Comparison of ENCODE assay signal across 11 mouse cellular contexts in genomic region chr1:42692221-42692620, GRCm38 (mm10). TPM values are rescaled to one million over a fixed set of nuclear protein-coding genes. Genes with fewer than 3 reads are reported as not detected.
DNase-seq lines count a peak whose midpoint lies in the region; ATAC-seq lines count a peak whose summit lies in the region.
"Had no signal": no experiment of that assay in that cellular context is flagged by ENCODE, and none has a peak within 500 bp of the region (broad histone marks: within the 10 kb centered on the region; RNA-seq: fewer than 3 reads in every experiment).

No protein-coding gene starts in this region.

- H3K4me3 ChIP-seq in forebrain, embryonic 14.5 days (ENCODE audit: low read depth, low read length), result peak overlapping the region; percentile 94
- H3K4me3 ChIP-seq in midbrain, embryonic 12.5 days, result peak overlapping the region; percentile 99
- H3K4me3 ChIP-seq: heart, embryonic 13.5 days; lung, embryonic 15.5 days had no signal

- H3K4me2 ChIP-seq in forebrain, embryonic 14.5 days (ENCODE audit: low read length), result peak overlapping the region; percentile 97
- H3K4me2 ChIP-seq in midbrain, embryonic 12.5 days (replicated peaks), result peak overlapping the region; percentile 97
- H3K4me2 ChIP-seq: heart, embryonic 13.5 days; lung, embryonic 15.5 days had no signal

- DNase-seq in left cerebral cortex, postnatal 4 days, result peak; percentile 34
- DNase-seq in left cerebral cortex, adult 18-20 months (ENCODE audit: low spot score in 2 of 2), result no peak
- DNase-seq in forebrain, embryonic 14.5 days (ENCODE audit: low spot score), result peak; percentile 41
- no peak for DNase-seq in B cell, adult 2 months
- DNase-seq in right cerebral cortex, postnatal 4 days, result no peak
- DNase-seq in urinary bladder, postnatal 10 days (ENCODE audit: low spot score), result no peak

- intact Hi-C loops in left cerebral cortex, postnatal 4 days (cut with DNase I), result loop anchor here (5.0 to 10.0 kb wide), 3 partner anchors 790 to 1017 kb away; no protein-coding TSS in a partner anchor

- H3K9ac ChIP-seq in forebrain, embryonic 14.5 days (ENCODE audit: low read length), result peak overlapping the region; percentile 99
- H3K9ac ChIP-seq in midbrain, embryonic 12.5 days (replicated peaks), result peak overlapping the region; percentile 87
- H3K9ac ChIP-seq: heart, embryonic 13.5 days; lung, embryonic 15.5 days had no signal

- no peaks in the 10 kb centered on the region for H3K27me3 ChIP-seq in forebrain, embryonic 14.5 days (replicated peaks; ENCODE audit: control insufficient read depth, insufficient read depth, low read length)
- no peaks in the 10 kb centered on the region for H3K27me3 ChIP-seq in midbrain, embryonic 12.5 days

- H3K4me1 ChIP-seq in forebrain, embryonic 14.5 days (ENCODE audit: control insufficient read depth, insufficient read depth, low read length), result 0 out of 2 replicates have a peak, but pooled peaks cover 2% of the 10 kb centered on the region
- peaks cover 30% of the 10 kb centered on the region for H3K4me1 ChIP-seq in midbrain, embryonic 12.5 days

- WGBS in forebrain, embryonic 14.5 days, result 0% methylated on average over 1 of the region's 1 CpGs
- 0% methylated on average over 1 of the region's 1 CpGs for WGBS in midbrain, embryonic 12.5 days

- peaks cover 2% of the 10 kb centered on the region for H3K36me3 ChIP-seq in forebrain, embryonic 14.5 days (ENCODE audit: control insufficient read depth, insufficient read depth, low read length)
- H3K36me3 ChIP-seq in midbrain, embryonic 12.5 days, result peaks cover under 1% of the 10 kb centered on the region; the same call in 1 of the 2 replicates
- H3K36me3 ChIP-seq: heart, embryonic 13.5 days; lung, embryonic 15.5 days had no signal

- no peaks in the 10 kb centered on the region for H3K9me3 ChIP-seq in forebrain, embryonic 14.5 days (replicated peaks; ENCODE audit: control insufficient read depth, low read length)
- H3K9me3 ChIP-seq in midbrain, embryonic 12.5 days, result no peaks in the 10 kb centered on the region
- H3K9me3 ChIP-seq: heart, embryonic 13.5 days; lung, embryonic 15.5 days had no signal

- H3K27ac ChIP-seq in forebrain, embryonic 14.5 days (ENCODE audit: low read depth, low read length), result peak overlapping the region; percentile 96
- H3K27ac ChIP-seq in midbrain, embryonic 12.5 days (replicated peaks), result peak overlapping the region; percentile 100
- H3K27ac ChIP-seq: heart, embryonic 13.5 days; lung, embryonic 15.5 days; stomach, postnatal 0 days had no signal

- no peak for ATAC-seq in forebrain, embryonic 14.5 days
- ATAC-seq in midbrain, embryonic 12.5 days (ENCODE audit: low FRiP score, low read depth), result no peak
- ATAC-seq: intestine, embryonic 16.5 days had no signal

RNA-seq across cellular contexts. Expression of gene Pou3f3, which starts 3.3 kb away (rescaled TPM):
- total RNA-seq in left cerebral cortex, postnatal 4 days (2021), result 100 to 1,000 TPM; 102 to 123 TPM
- total RNA-seq in left cerebral cortex, adult 18-20 months (2021), result 10 to 100 TPM; 57.7 to 58.2 TPM
- 28.9 and 35.3 TPM in 2 replicates for polyA plus RNA-seq in forebrain, embryonic 14.5 days (2014; fragmentation: Nextera tagmentation; extraction: Ambion mirVana)
- polyA plus RNA-seq in midbrain, embryonic 12.5 days (2016; fragmentation: Nextera tagmentation; extraction: Ambion mirVana), result 36.3 and 37.6 TPM in 2 replicates
- polyA plus RNA-seq: stomach, postnatal 0 days had no signal

Comparison
In these comparisons a context has a peak if more than half of its experiments do, and no peak if none do; other contexts are left out.
1. DNase-seq: peak in left cerebral cortex, postnatal 4 days (single experiment) and forebrain, embryonic 14.5 days (single experiment); none in left cerebral cortex, adult 18-20 months (0 of 2), B cell, adult 2 months (0 of 2), right cerebral cortex, postnatal 4 days (single experiment) and urinary bladder, postnatal 10 days (single experiment).